Comparison of ENCODE assay signal across 12 mouse cellular contexts in genomic region chr11:98336245-98337107, GRCm38 (mm10). TPM values are rescaled to one million over a fixed set of nuclear protein-coding genes. Genes with fewer than 3 reads are reported as not detected.
A peak's percentile ranks its signal among the peaks of the same experiment; 100 is the strongest.
DNase-seq lines count a peak whose midpoint lies in the region; ATAC-seq and TF ChIP-seq lines count a peak whose summit lies in the region.
"Had no signal": no experiment of that assay in that cellular context is flagged by ENCODE, and none has a peak within 500 bp of the region (broad histone marks: within the 10 kb centered on the region; RNA-seq: fewer than 3 reads in every experiment).

No protein-coding gene starts in this region.

- no peak for DNase-seq in liver, postnatal 0 days
- DNase-seq in brain, embryonic 14.5 days (ENCODE audit: low read depth), result no peak
- no peak for DNase-seq in yolk sac, embryonic 10.5 days (ENCODE audit: low spot score)
- no peak for DNase-seq in left cerebral cortex, adult 18-20 months (ENCODE audit: low spot score in 2 of 2)
- DNase-seq: gastrocnemius, postnatal 25 days; heart, postnatal 36 days had no signal

- 14% methylated on average over 13 of the region's 13 CpGs for WGBS in liver, postnatal 0 days (ENCODE audit: insufficient replicate concordance)
- WGBS in liver, embryonic 12.5 days (ENCODE audit: insufficient replicate concordance), result 12% methylated on average over 13 of the region's 13 CpGs

- H3K27me3 ChIP-seq in liver, postnatal 0 days (ENCODE audit: insufficient read depth, low read length), result peaks cover 94% of the 10 kb centered on the region
- peaks cover 99% of the 10 kb centered on the region for H3K27me3 ChIP-seq in liver, embryonic 12.5 days (replicated peaks)
- peaks cover 97% of the 10 kb centered on the region for H3K27me3 ChIP-seq in E14TG2a.4 (ENCODE audit: insufficient read depth, low read length)

- H3K4me1 ChIP-seq in liver, postnatal 0 days (ENCODE audit: insufficient read depth), result 0 out of 2 replicates have a peak, but pooled peaks cover 4% of the 10 kb centered on the region
- peaks cover 16% of the 10 kb centered on the region for H3K4me1 ChIP-seq in liver, embryonic 12.5 days
- H3K4me1 ChIP-seq in E14TG2a.4 (replicated peaks; ENCODE audit: low read depth, low read length), result peaks cover 53% of the 10 kb centered on the region

- no peak for TF ChIP-seq EP300 in liver, postnatal 0 days (IDR thresholded peaks at IDR 0.05; ENCODE audit: low read depth)

- no peak overlapping the region for H3K9ac ChIP-seq in liver, postnatal 0 days (replicated peaks)
- H3K9ac ChIP-seq in liver, embryonic 12.5 days, result no peak overlapping the region
- H3K9ac ChIP-seq: kidney, embryonic 15.5 days; neural tube, embryonic 15.5 days had no signal

- no peak overlapping the region for H3K27ac ChIP-seq in liver, postnatal 0 days (ENCODE audit: low read depth)
- no peak overlapping the region for H3K27ac ChIP-seq in liver, embryonic 12.5 days
- H3K27ac ChIP-seq: kidney, embryonic 15.5 days; neural tube, embryonic 15.5 days had no signal

- no peaks in the 10 kb centered on the region for H3K36me3 ChIP-seq in liver, postnatal 0 days (replicated peaks; ENCODE audit: insufficient read depth, low read length)
- no peaks in the 10 kb centered on the region for H3K36me3 ChIP-seq in liver, embryonic 12.5 days
- H3K36me3 ChIP-seq in E14TG2a.4 (ENCODE audit: insufficient read depth, low read length), result no peaks in the 10 kb centered on the region
- H3K36me3 ChIP-seq: kidney, embryonic 15.5 days; neural tube, embryonic 15.5 days had no signal

- no peak for TF ChIP-seq POLR2A in brain, embryonic 14.5 days (IDR thresholded peaks at IDR 0.05; ENCODE audit: borderline replicate concordance, extremely low read depth, insufficient read depth, insufficient read length, poor library complexity, severe bottlenecking)

- no peaks in the 10 kb centered on the region for H3K9me3 ChIP-seq in liver, postnatal 0 days (ENCODE audit: low read length)
- no peaks in the 10 kb centered on the region for H3K9me3 ChIP-seq in liver, embryonic 12.5 days (replicated peaks)
- no peaks in the 10 kb centered on the region for H3K9me3 ChIP-seq in E14TG2a.4 (ENCODE audit: low read length)
- H3K9me3 ChIP-seq: kidney, embryonic 15.5 days; neural tube, embryonic 15.5 days had no signal

- H3K4me2 ChIP-seq in liver, postnatal 0 days (ENCODE audit: low read depth, low read length), result no peak overlapping the region
- no peak overlapping the region for H3K4me2 ChIP-seq in liver, embryonic 12.5 days
- H3K4me2 ChIP-seq: kidney, embryonic 15.5 days; neural tube, embryonic 15.5 days had no signal

- H3K4me3 ChIP-seq in liver, postnatal 0 days (ENCODE audit: low read depth, low read length), result no peak overlapping the region
- H3K4me3 ChIP-seq in liver, embryonic 12.5 days, result no peak overlapping the region
- no peak overlapping the region for H3K4me3 ChIP-seq in E14TG2a.4 (replicated peaks; ENCODE audit: low read length)
- H3K4me3 ChIP-seq: kidney, embryonic 15.5 days; neural tube, embryonic 15.5 days had no signal

- no peak for ATAC-seq in liver, postnatal 0 days
- ATAC-seq in liver, embryonic 12.5 days, result no peak
- 0 out of 2 replicates have a peak, but pooled peaks have one; percentile 39 for ATAC-seq in megakaryocyte-erythroid progenitor cell, adult 5-6 weeks (replicated peaks; ENCODE audit: low FRiP score, low TSS enrichment, poor library complexity, severe bottlenecking)

- TF ChIP-seq CTCF in liver, postnatal 0 days (IDR thresholded peaks at IDR 0.05; ENCODE audit: low read depth), result peak; percentile 55
- TF ChIP-seq CTCF in E14TG2a.4 (conservative IDR thresholded peaks at IDR 0.05; ENCODE audit: low read length), result peak; percentile 81
- peak; percentile 44; the same call in 1 of the 2 replicates for TF ChIP-seq CTCF in brain, embryonic 14.5 days (IDR thresholded peaks at IDR 0.05; ENCODE audit: borderline replicate concordance, extremely low read depth, insufficient read depth, insufficient read length)

RNA-seq across cellular contexts. Expression of gene Neurod2, which starts 7.0 kb away (rescaled TPM):
- polyA plus RNA-seq in liver, postnatal 0 days (2015; fragmentation: Nextera tagmentation; extraction: Ambion mirVana), result not detected in 2 replicates
- polyA plus RNA-seq in liver, embryonic 12.5 days (2016; fragmentation: Nextera tagmentation; extraction: Ambion mirVana), result not detected in 2 replicates
- polyA plus RNA-seq in brain, embryonic 14.5 days (2012; rRNA removed), result 52.0 and 101 TPM in 2 replicates
- total RNA-seq in megakaryocyte-erythroid progenitor cell, adult 5-6 weeks (2014; fragmentation: Nextera tagmentation), result not detected in 2 replicates
- not detected in 2 replicates for total RNA-seq in megakaryocyte-erythroid progenitor cell, adult 5-6 weeks (2017)
- 10 to 100 TPM; 70.9 to 73.2 TPM for total RNA-seq in left cerebral cortex, adult 18-20 months (2021)
- total RNA-seq: gastrocnemius, postnatal 25 days; heart, postnatal 36 days had no signal
- polyA plus RNA-seq: kidney, embryonic 15.5 days; urinary bladder, adult 2 months had no signal

RNA-seq across cellular contexts. Expression of gene Ppp1r1b, which starts 11.7 kb away (rescaled TPM):
- 5.4 and 6.6 TPM in 2 replicates for polyA plus RNA-seq in liver, postnatal 0 days (2015; fragmentation: Nextera tagmentation; extraction: Ambion mirVana)
- polyA plus RNA-seq in liver, embryonic 12.5 days (2016; fragmentation: Nextera tagmentation; extraction: Ambion mirVana), result 0.10 TPM in 1 of 2 replicates, not detected in the other
- polyA plus RNA-seq in brain, embryonic 14.5 days (2012; rRNA removed), result 6.9 and 18.2 TPM in 2 replicates
- total RNA-seq in megakaryocyte-erythroid progenitor cell, adult 5-6 weeks (2014; fragmentation: Nextera tagmentation), result not detected in 2 replicates
- total RNA-seq in megakaryocyte-erythroid progenitor cell, adult 5-6 weeks (2017), result not detected in 2 replicates
- total RNA-seq in left cerebral cortex, adult 18-20 months (2021), result 100 to 1,000 TPM; 225 to 310 TPM

RNA-seq across cellular contexts. Expression of gene Stard3, which starts 21.7 kb away (rescaled TPM):
- polyA plus RNA-seq in liver, postnatal 0 days (2015; fragmentation: Nextera tagmentation; extraction: Ambion mirVana), result 14.5 and 15.4 TPM in 2 replicates
- 18.0 and 18.9 TPM in 2 replicates for polyA plus RNA-seq in liver, embryonic 12.5 days (2016; fragmentation: Nextera tagmentation; extraction: Ambion mirVana)
- 66.1 and 124 TPM in 2 replicates for polyA plus RNA-seq in brain, embryonic 14.5 days (2012; rRNA removed)
- 11.9 and 28.5 TPM in 2 replicates for total RNA-seq in megakaryocyte-erythroid progenitor cell, adult 5-6 weeks (2014; fragmentation: Nextera tagmentation)
- total RNA-seq in megakaryocyte-erythroid progenitor cell, adult 5-6 weeks (2017), result 10.6 and 18.2 TPM in 2 replicates
- 10 to 100 TPM; 39.8 to 40.9 TPM for total RNA-seq in left cerebral cortex, adult 18-20 months (2021)

RNA-seq across cellular contexts. Expression of gene Tcap, which starts 47.1 kb away (rescaled TPM):
- 0.26 and 6.0 TPM in 2 replicates for polyA plus RNA-seq in liver, postnatal 0 days (2015; fragmentation: Nextera tagmentation; extraction: Ambion mirVana)
- not detected in 2 replicates for polyA plus RNA-seq in liver, embryonic 12.5 days (2016; fragmentation: Nextera tagmentation; extraction: Ambion mirVana)
- 0.38 and 0.48 TPM in 2 replicates for polyA plus RNA-seq in brain, embryonic 14.5 days (2012; rRNA removed)
- not detected in 2 replicates for total RNA-seq in megakaryocyte-erythroid progenitor cell, adult 5-6 weeks (2014; fragmentation: Nextera tagmentation)
- not detected in 2 replicates for total RNA-seq in megakaryocyte-erythroid progenitor cell, adult 5-6 weeks (2017)
- 1 to 10 TPM; 6.9 to 8.1 TPM for total RNA-seq in left cerebral cortex, adult 18-20 months (2021)

RNA-seq across cellular contexts. Expression of gene Pnmt, which starts 49.8 kb away (rescaled TPM):
- polyA plus RNA-seq in liver, postnatal 0 days (2015; fragmentation: Nextera tagmentation; extraction: Ambion mirVana), result not detected in 2 replicates
- 0.23 TPM in 1 of 2 replicates, not detected in the other for polyA plus RNA-seq in liver, embryonic 12.5 days (2016; fragmentation: Nextera tagmentation; extraction: Ambion mirVana)
- 0.88 and 1.6 TPM in 2 replicates for polyA plus RNA-seq in brain, embryonic 14.5 days (2012; rRNA removed)
- not detected in 2 replicates for total RNA-seq in megakaryocyte-erythroid progenitor cell, adult 5-6 weeks (2014; fragmentation: Nextera tagmentation)
- total RNA-seq in megakaryocyte-erythroid progenitor cell, adult 5-6 weeks (2017), result not detected in 2 replicates
- total RNA-seq in left cerebral cortex, adult 18-20 months (2021), result under 1 TPM; 0.30 to 0.74 TPM
- polyA plus RNA-seq: urinary bladder, adult 2 months had no signal

Comparison
In these comparisons a context has a peak if more than half of its experiments do, and no peak if none do; other contexts are left out.
1. RNA of gene Neurod2, which starts 7.0 kb away (polyA plus RNA-seq): 52.0 to 101 TPM in brain, embryonic 14.5 days; not detected in liver, postnatal 0 days and not detected in liver, embryonic 12.5 days; every median in the first group is over 10 times any median in the second.
2. Peak in every context shown above with its lines, with median percentiles within 50 percentile points of each other: CTCF ChIP-seq.